8 mouse cellular contexts compared by ENCODE assay signal in genomic region chr19:45783181-45783932, GRCm38 (mm10). TPM values are rescaled to one million over a fixed set of nuclear protein-coding genes. Genes with fewer than 3 reads are reported as not detected.
DNase-seq lines count a peak whose midpoint lies in the region; ATAC-seq and TF ChIP-seq lines count a peak whose summit lies in the region.

Gene Mgea5 (minus strand): TSS chr19:45783837.

- peak within 1 kb of the TSS; percentile 99 for H3K4me3 ChIP-seq in gastrocnemius, adult 2 months
- peak within 1 kb of the TSS; percentile 83 for H3K4me3 ChIP-seq in hindbrain, postnatal 0 days (ENCODE audit: low read length)
- H3K4me3 ChIP-seq in left cerebral cortex, adult 2 months, result peak within 1 kb of the TSS; percentile 78

- peak within 1 kb of the TSS; percentile 99 for H3K27ac ChIP-seq in gastrocnemius, adult 2 months
- H3K27ac ChIP-seq in hindbrain, postnatal 0 days, result peak within 1 kb of the TSS; percentile 99
- peak within 1 kb of the TSS; percentile 99 for H3K27ac ChIP-seq in left cerebral cortex, adult 2 months

- TF ChIP-seq CTCF in gastrocnemius, adult 2 months (IDR thresholded peaks at IDR 0.05), result no peak
- no peak for TF ChIP-seq CTCF in hindbrain, postnatal 0 days (IDR thresholded peaks at IDR 0.05; ENCODE audit: low read depth)
- no peak for TF ChIP-seq CTCF in left cerebral cortex, adult 2 months (IDR thresholded peaks at IDR 0.05)

- peak; percentile 95 for ATAC-seq in common myeloid progenitor, adult 5-6 weeks (replicated peaks; ENCODE audit: low read depth, poor library complexity, severe bottlenecking)
- ATAC-seq in hindbrain, postnatal 0 days, result peak; percentile 98
- ATAC-seq in megakaryocyte, adult 5-6 weeks (ENCODE audit: poor library complexity, severe bottlenecking), result peak; percentile 95

- intact Hi-C loops in gastrocnemius, adult 2 months (cut with DNase I), result no loop called here
- intact Hi-C loops in left cerebral cortex, adult 2 months (cut with DNase I), result no loop called here

- peaks cover 4% of the 10 kb centered on the region for H3K36me3 ChIP-seq in hindbrain, postnatal 0 days (ENCODE audit: insufficient read depth, low read length)

- peak within 1 kb of the TSS; percentile 97 for H3K9ac ChIP-seq in hindbrain, postnatal 0 days (replicated peaks; ENCODE audit: low read length)

- under 1% methylated on average over 65 of the region's 71 CpGs for WGBS in hindbrain, postnatal 0 days

- 0 out of 2 replicates have a peak, but pooled peaks cover 11% of the 10 kb centered on the region for H3K4me1 ChIP-seq in hindbrain, postnatal 0 days (ENCODE audit: insufficient read depth, low read length)

- H3K9me3 ChIP-seq in hindbrain, postnatal 0 days (ENCODE audit: low read length), result no peaks in the 10 kb centered on the region

- DNase-seq in ZHBTc4 (ENCODE audit: low read depth, low spot score), result peak; percentile 100
- peak; percentile 99 for DNase-seq in gastrocnemius, adult 2 months
- DNase-seq in hindbrain, postnatal 0 days (ENCODE audit: low spot score), result peak; percentile 100
- DNase-seq in left cerebral cortex, adult 2 months (ENCODE audit: extremely low spot score in 1 of 2, low spot score in 2 of 2), result peak; percentile 97 to 99
- DNase-seq in right cerebral cortex, adult 2 months (ENCODE audit: low spot score in 2 of 2), result peak; percentile 97 to 98
- peak; percentile 98 for DNase-seq in urinary bladder, postnatal 14 days (ENCODE audit: low spot score)

- peak within 1 kb of the TSS; percentile 76 for H3K4me2 ChIP-seq in hindbrain, postnatal 0 days (ENCODE audit: low read depth, low read length)

- no peaks in the 10 kb centered on the region for H3K27me3 ChIP-seq in hindbrain, postnatal 0 days (ENCODE audit: insufficient read depth, low read length)

RNA-seq across cellular contexts. Expression of gene Mgea5, which starts in this region (rescaled TPM):
- total RNA-seq in common myeloid progenitor, adult 5-6 weeks (2017), result 144 and 182 TPM in 2 replicates
- 10 to 100 TPM; 35.2 to 41.8 TPM for total RNA-seq in gastrocnemius, adult 2 months (2021)
- 135 and 154 TPM in 2 replicates for total RNA-seq in hindbrain, postnatal 0 days (2014; rRNA removed)
- polyA plus RNA-seq in hindbrain, postnatal 0 days (2015; fragmentation: Nextera tagmentation; extraction: Ambion mirVana), result 74.2 and 78.0 TPM in 2 replicates
- 100 to 1,000 TPM; 164 to 176 TPM for total RNA-seq in left cerebral cortex, adult 2 months (2021)
- total RNA-seq in megakaryocyte, adult 5-6 weeks (2015), result 91.8 and 94.7 TPM in 2 replicates
- 157 and 170 TPM in 2 replicates for total RNA-seq in megakaryocyte, adult 5-6 weeks (2017)

Comparison
In these comparisons a context has a peak if more than half of its experiments do, and no peak if none do; other contexts are left out.
1. Peak in every context shown above with its lines: DNase-seq, ATAC-seq, H3K4me3 ChIP-seq and H3K27ac ChIP-seq.